Mouse (Mus musculus) liver, embryonic 14.5 days (tissue): ENCODE results near the gene Gal3st2b. TPM values are rescaled to one million over a fixed set of nuclear protein-coding genes. Genes with fewer than 3 reads are reported as not detected.
"Not testable (repeated sequence)": the region's sequence is repeated elsewhere in the genome, so short reads cannot be mapped to it uniquely, and the experiment has no call there.

Experiments used
- ATAC-seq: fragments of 200-750 bp; cut with Nextera tagmentation; 2 replicates; pipeline ENCODE4 v1.8.0; 2017; ENCODE audit warnings: moderate number of reproducible peaks, mild to moderate bottlenecking, moderate library complexity; ENCODE audit not compliant: insufficient read depth
- DNase-seq, 3 experiments: peaks; one replicate each; pipeline ENCODE4 v3.0.0-alpha.2; 2012 to 2013; ENCODE audit warnings: low read depth in 3 of 3, low spot score in 3 of 3
- H3K27ac ChIP-seq: fragments of 300-500 bp; sonication (generic); 2 replicates; pipeline ENCODE4 v1.5.1; 2014; ENCODE audit warnings: moderate library complexity, mild to moderate bottlenecking, control low read depth, inconsistent platforms
- H3K27me3 ChIP-seq: fragments of 300-500 bp; sonication (generic); 2 replicates; pipeline ENCODE4 v1.6.1; 2014; ENCODE audit warnings: mild to moderate bottlenecking, low read length, moderate library complexity; ENCODE audit not compliant: control insufficient read depth, insufficient read depth
- H3K36me3 ChIP-seq: fragments of 300-500 bp; sonication (generic); replicated peaks from 2 replicates; pipeline ENCODE4 v1.6.1; 2014; ENCODE audit warnings: low read depth; ENCODE audit not compliant: control insufficient read depth, insufficient read depth
- H3K4me1 ChIP-seq, 2 experiments: fragments of 200-500 bp in 1 of 2; fragments of 300-500 bp in 1 of 2; sonication (generic) in 1 of 2; replicated peaks; 2 replicates each; pipeline ENCODE4 v1.6.1; 2012 to 2014; ENCODE audit warnings: antibody characterized with exemption in 1 of 2, inconsistent platforms in 1 of 2, low read length in 1 of 2; ENCODE audit not compliant: control insufficient read depth in 2 of 2, insufficient read depth in 2 of 2
- H3K4me2 ChIP-seq: fragments of 300-500 bp; sonication (generic); 2 replicates; pipeline ENCODE4 v1.6.1; 2014; ENCODE audit warnings: low read depth, mild to moderate bottlenecking, control low read depth, moderate library complexity
- H3K4me3 ChIP-seq, 2 experiments: fragments of 200-500 bp in 1 of 2; fragments of 300-500 bp in 1 of 2; sonication (generic) in 1 of 2; 2 replicates each; pipeline ENCODE4 v1.5.1; 2012 to 2014; ENCODE audit warnings: low read depth in 2 of 2, low read length in 2 of 2, mild to moderate bottlenecking in 2 of 2, control low read depth in 1 of 2, inconsistent platforms in 1 of 2, moderate library complexity in 1 of 2; ENCODE audit not compliant: insufficient read depth in 1 of 2
- H3K9ac ChIP-seq: fragments of 300-500 bp; sonication (generic); replicated peaks from 2 replicates; pipeline ENCODE4 v1.6.1; 2014; ENCODE audit warnings: mild to moderate bottlenecking, control low read depth, moderate library complexity
- H3K9me3 ChIP-seq: fragments of 300-500 bp; sonication (generic); 2 replicates; pipeline ENCODE4 v1.6.1; 2016; ENCODE audit warnings: low read length, mixed read lengths; ENCODE audit not compliant: control insufficient read depth
- WGBS: fragments of 180-500 bp; shearing (Covaris S2); extraction: QIAGEN DNeasy Blood & Tissue Kit; methylation state at CpG from one replicate; pipeline ENCODE4 v1.1.7; 2014; ENCODE audit not compliant: insufficient replicate concordance; 5-methylcytosine and 5-hydroxymethylcytosine counted together
- polyA plus RNA-seq, 2 experiments: library from polyadenylated mRNA; depleted of rRNA in 1 of 2; stranded (reverse) in 1 of 2; unstranded in 1 of 2; fragments of >200 nt; fragmentation: Nextera tagmentation in 1 of 2; extraction: Ambion mirVana in 1 of 2; gene quantifications; 2 replicates each; pipeline versions ENCODE4 v1.2.1 to v1.2.3; 2012 to 2014

The Gal3st2b gene
- polyA plus RNA-seq, 2 experiments, result not detected

GRCm38 (mm10) chr1:93937807-93938206 lies 19.7 kb downstream of the Gal3st2b start:
- H3K27me3 ChIP-seq, H3K36me3 ChIP-seq, H3K27ac ChIP-seq, DNase-seq, H3K4me2 ChIP-seq, H3K9ac ChIP-seq, ATAC-seq, H3K4me1 ChIP-seq, H3K4me3 ChIP-seq, H3K9me3 ChIP-seq: not testable (repeated sequence)
- 44% methylated on average over 1 of the region's 1 CpGs for WGBS

GRCm38 (mm10) chr1:93938415-93938814 lies 20.3 kb downstream of the Gal3st2b start:
- DNase-seq, ATAC-seq, H3K27ac ChIP-seq, H3K9me3 ChIP-seq, H3K4me2 ChIP-seq, H3K9ac ChIP-seq, H3K27me3 ChIP-seq, H3K4me3 ChIP-seq, H3K36me3 ChIP-seq, H3K4me1 ChIP-seq: not testable (repeated sequence)
- 61% methylated on average over 6 of the region's 7 CpGs for WGBS

- ATAC-seq, result not testable (repeated sequence)
- WGBS, result no CpG with 5 or more reads among the region's 11 CpGs
These were observed 31.0 kb downstream of the Gal3st2b start for GRCm38 (mm10) chr1:93949087-93949486.

GRCm38 (mm10) chr1:93966489-93966888 lies 48.4 kb downstream of the Gal3st2b start:
- H3K36me3 ChIP-seq, result not testable (repeated sequence)
- no CpG with 5 or more reads among the region's 1 CpGs for WGBS

More at GRCm38 (mm10) chr1:93949087-93949486, 31.0 kb downstream of the Gal3st2b start:
- H3K27ac ChIP-seq, H3K4me2 ChIP-seq, H3K36me3 ChIP-seq, DNase-seq, H3K9me3 ChIP-seq, H3K4me3 ChIP-seq, H3K27me3 ChIP-seq, H3K4me1 ChIP-seq, H3K9ac ChIP-seq: not testable (repeated sequence)

GRCm38 (mm10) chr1:93970380-93970779 lies 52.3 kb downstream of the Gal3st2b start:
- not testable (repeated sequence) for DNase-seq, ATAC-seq
- 39% methylated on average over 3 of the region's 5 CpGs for WGBS

More at GRCm38 (mm10) chr1:93966489-93966888, 48.4 kb downstream of the Gal3st2b start:
- not testable (repeated sequence) for H3K27ac ChIP-seq, H3K9ac ChIP-seq, H3K27me3 ChIP-seq, ATAC-seq, H3K4me1 ChIP-seq, H3K4me3 ChIP-seq, H3K4me2 ChIP-seq, DNase-seq, H3K9me3 ChIP-seq

GRCm38 (mm10) chr1:93970797-93971196 lies 52.7 kb downstream of the Gal3st2b start:
- not testable (repeated sequence) for H3K4me3 ChIP-seq, H3K4me2 ChIP-seq, H3K27ac ChIP-seq, H3K4me1 ChIP-seq, DNase-seq, ATAC-seq, H3K27me3 ChIP-seq, H3K9me3 ChIP-seq, H3K36me3 ChIP-seq, H3K9ac ChIP-seq
- WGBS, result no CpG with 5 or more reads among the region's 4 CpGs

More at GRCm38 (mm10) chr1:93970380-93970779, 52.3 kb downstream of the Gal3st2b start:
- H3K9me3 ChIP-seq, H3K36me3 ChIP-seq, H3K4me1 ChIP-seq, H3K27ac ChIP-seq, H3K9ac ChIP-seq, H3K27me3 ChIP-seq, H3K4me2 ChIP-seq, H3K4me3 ChIP-seq: not testable (repeated sequence)

GRCm38 (mm10) chr1:93975764-93976163 lies 57.7 kb downstream of the Gal3st2b start:
- not testable (repeated sequence) for H3K4me1 ChIP-seq, DNase-seq, H3K27ac ChIP-seq, ATAC-seq, H3K36me3 ChIP-seq, H3K9ac ChIP-seq, H3K4me3 ChIP-seq, H3K27me3 ChIP-seq, H3K9me3 ChIP-seq, H3K4me2 ChIP-seq
- 0% methylated on average over 1 of the region's 4 CpGs for WGBS

GRCm38 (mm10) chr1:93978287-93978686 lies 60.2 kb downstream of the Gal3st2b start:
- not testable (repeated sequence) for H3K9me3 ChIP-seq, H3K4me1 ChIP-seq, DNase-seq, H3K4me2 ChIP-seq, H3K9ac ChIP-seq, H3K36me3 ChIP-seq, H3K27me3 ChIP-seq, ATAC-seq, H3K4me3 ChIP-seq, H3K27ac ChIP-seq
- WGBS, result no CpG with 5 or more reads among the region's 7 CpGs
